Mouse (Mus musculus): ENCODE measurements around the gene Piezo1. TPM values are rescaled to one million over a fixed set of nuclear protein-coding genes. Genes with fewer than 3 reads are reported as not detected.

The Piezo1 gene
- polyA plus RNA-seq, 1 experiment from 2014 or later, result 3.2 TPM

- H3K36me3 ChIP-seq, result no peaks in the 10 kb centered on the region
- H3K9me3 ChIP-seq, result no peaks in the 10 kb centered on the region
- no peak overlapping the region for H3K4me2 ChIP-seq
- H3K4me3 ChIP-seq, result no peak overlapping the region
- H3K27me3 ChIP-seq, result peaks cover 3% of the 10 kb centered on the region; the same call in 1 of the 2 replicates
- WGBS, result 89% methylated on average over 8 of the region's 8 CpGs
- no peak overlapping the region for H3K9ac ChIP-seq
- ATAC-seq (ENCODE audit: low read depth), result no peak
- no peak overlapping the region for H3K27ac ChIP-seq (replicated peaks)
- 0 out of 2 replicates have a peak, but pooled peaks cover 1% of the 10 kb centered on the region for H3K4me1 ChIP-seq (replicated peaks)
Observed at GRCm38 (mm10) chr8:122531312-122531711, 19.8 kb downstream of the Piezo1 start.

- Histone ChIP-seq H3K4me3 (no peak overlapping the region), H3K4me2 (no peak overlapping the region)
Observed at GRCm38 (mm10) chr8:122529159-122529558, 22.0 kb downstream of the Piezo1 start.

GRCm38 (mm10) chr8:122527937-122528336, 23.2 kb downstream of the Piezo1 start:
- H3K27ac ChIP-seq (replicated peaks), result no peak overlapping the region
- H3K36me3 ChIP-seq, result no peaks in the 10 kb centered on the region
- no peak overlapping the region for H3K9ac ChIP-seq
- 97% methylated on average over 3 of the region's 3 CpGs for WGBS
- H3K4me3 ChIP-seq, result no peak overlapping the region
- H3K9me3 ChIP-seq, result no peaks in the 10 kb centered on the region
- H3K4me1 ChIP-seq (replicated peaks), result peaks cover 32% of the 10 kb centered on the region
- ATAC-seq (ENCODE audit: low read depth), result no peak
- H3K27me3 ChIP-seq, result peaks cover 18% of the 10 kb centered on the region; the same call in 1 of the 2 replicates
- no peak overlapping the region for H3K4me2 ChIP-seq

More at GRCm38 (mm10) chr8:122529159-122529558, 22.0 kb downstream of the Piezo1 start:
- H3K4me1 ChIP-seq (replicated peaks), result peaks cover 20% of the 10 kb centered on the region
- 94% methylated on average over 4 of the region's 4 CpGs for WGBS
- no peaks in the 10 kb centered on the region for H3K9me3 ChIP-seq
- no peaks in the 10 kb centered on the region for H3K36me3 ChIP-seq
- peaks cover 16% of the 10 kb centered on the region; the same call in 1 of the 2 replicates for H3K27me3 ChIP-seq
- H3K9ac ChIP-seq, result no peak overlapping the region
- ATAC-seq (ENCODE audit: low read depth), result no peak
- H3K27ac ChIP-seq (replicated peaks), result no peak overlapping the region

DNA sequence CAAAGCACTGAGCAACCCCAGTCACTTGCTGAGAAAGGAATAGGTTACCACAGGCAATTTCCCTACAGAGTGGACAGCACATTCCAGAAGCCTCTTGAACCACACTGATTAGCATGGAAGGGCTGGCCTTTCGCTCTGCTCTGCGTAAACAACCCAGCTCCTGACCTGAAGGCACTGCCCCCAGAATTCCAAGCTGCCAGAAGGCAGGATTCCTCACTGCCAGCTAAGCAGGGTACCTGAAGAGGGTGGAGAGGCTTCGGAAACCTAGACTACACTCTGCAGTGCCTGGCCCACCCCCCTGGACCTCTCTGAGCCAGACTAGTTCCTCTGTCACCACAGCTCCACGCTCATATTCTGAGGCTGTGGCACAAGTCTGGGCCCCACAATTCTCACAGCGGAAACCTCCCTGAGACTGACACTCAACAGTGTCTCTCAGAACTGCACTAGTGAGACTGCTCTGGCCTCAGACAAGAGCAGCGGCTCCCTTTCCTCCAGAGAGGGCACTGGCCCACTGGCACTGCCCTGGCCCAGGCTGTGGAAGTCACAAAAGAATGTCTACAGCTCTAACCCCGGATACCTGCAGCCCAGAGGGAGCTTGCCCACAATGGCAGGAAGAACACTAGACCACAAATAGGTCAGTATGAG, 24.5 kb downstream of the Piezo1 start:
- Histone ChIP-seq H3K4me1 (replicated peaks) (peaks cover 36% of the 10 kb centered on the region), H3K27ac (replicated peaks) (no peak overlapping the region), H3K4me2 (no peak overlapping the region), H3K4me3 (no peak overlapping the region), H3K9me3 (no peaks in the 10 kb centered on the region), H3K36me3 (no peaks in the 10 kb centered on the region), H3K9ac (no peak overlapping the region), H3K27me3 (peaks cover 18% of the 10 kb centered on the region; the same call in 1 of the 2 replicates)
- 72% methylated on average over 7 of the region's 7 CpGs for WGBS
- ATAC-seq (ENCODE audit: low read depth), result no peak

DNA sequence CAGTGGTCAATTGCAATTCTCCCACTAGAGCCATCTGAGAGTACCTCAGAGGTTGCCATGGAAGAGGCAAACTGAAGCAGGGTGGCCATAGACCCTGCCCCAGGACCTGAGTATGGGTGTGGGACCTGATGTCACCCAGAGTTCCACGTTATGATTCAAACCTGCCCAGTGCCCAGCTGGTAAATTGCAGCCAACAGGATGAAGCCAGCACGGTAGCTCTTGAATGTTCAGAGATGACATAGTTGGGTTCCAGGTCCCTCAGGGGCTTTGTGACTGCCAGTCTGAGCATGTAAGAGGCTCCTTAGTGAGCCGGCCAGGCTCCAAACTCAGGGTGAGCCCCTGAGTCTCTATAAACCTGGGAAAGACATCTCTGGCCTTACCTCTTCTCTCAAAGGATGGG, 25.0 kb downstream of the Piezo1 start:
- Histone ChIP-seq H3K36me3 (no peaks in the 10 kb centered on the region), H3K27ac (replicated peaks) (no peak overlapping the region), H3K4me3 (no peak overlapping the region), H3K4me1 (replicated peaks) (peaks cover 36% of the 10 kb centered on the region), H3K9ac (no peak overlapping the region), H3K4me2 (no peak overlapping the region), H3K9me3 (no peaks in the 10 kb centered on the region), H3K27me3 (peaks cover 18% of the 10 kb centered on the region; the same call in 1 of the 2 replicates)
- WGBS, result 66% methylated on average over 3 of the region's 3 CpGs
- no peak for ATAC-seq (ENCODE audit: low read depth)

DNA sequence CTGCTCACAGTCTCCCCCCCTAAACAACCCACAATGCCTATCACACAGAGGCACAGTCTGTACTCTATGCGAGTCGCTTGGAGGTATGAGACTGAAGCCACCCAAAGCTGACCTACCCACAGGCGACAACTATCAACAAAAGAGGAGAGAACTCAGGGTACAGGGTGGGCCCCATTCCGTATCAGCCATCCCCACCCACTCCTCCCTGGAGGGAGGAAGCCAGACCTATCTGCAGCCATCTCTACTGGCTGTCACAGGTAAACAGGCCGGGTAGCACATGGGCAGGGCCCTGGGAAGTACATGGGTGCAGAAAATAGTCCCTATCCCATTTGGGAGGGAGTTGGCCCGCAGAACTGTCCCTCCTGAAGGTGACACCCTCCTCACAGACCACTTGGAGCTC, 26.1 kb downstream of the Piezo1 start:
- peaks cover 36% of the 10 kb centered on the region for H3K4me1 ChIP-seq (replicated peaks)
- H3K27me3 ChIP-seq, result peaks cover 18% of the 10 kb centered on the region; the same call in 1 of the 2 replicates
- H3K9me3 ChIP-seq, result no peaks in the 10 kb centered on the region
- H3K4me3 ChIP-seq, result no peak overlapping the region
- no peak overlapping the region for H3K4me2 ChIP-seq
- no peak overlapping the region for H3K27ac ChIP-seq (replicated peaks)
- ATAC-seq (ENCODE audit: low read depth), result no peak
- no peaks in the 10 kb centered on the region for H3K36me3 ChIP-seq
- no peak overlapping the region for H3K9ac ChIP-seq
- 80% methylated on average over 6 of the region's 6 CpGs for WGBS

DNA sequence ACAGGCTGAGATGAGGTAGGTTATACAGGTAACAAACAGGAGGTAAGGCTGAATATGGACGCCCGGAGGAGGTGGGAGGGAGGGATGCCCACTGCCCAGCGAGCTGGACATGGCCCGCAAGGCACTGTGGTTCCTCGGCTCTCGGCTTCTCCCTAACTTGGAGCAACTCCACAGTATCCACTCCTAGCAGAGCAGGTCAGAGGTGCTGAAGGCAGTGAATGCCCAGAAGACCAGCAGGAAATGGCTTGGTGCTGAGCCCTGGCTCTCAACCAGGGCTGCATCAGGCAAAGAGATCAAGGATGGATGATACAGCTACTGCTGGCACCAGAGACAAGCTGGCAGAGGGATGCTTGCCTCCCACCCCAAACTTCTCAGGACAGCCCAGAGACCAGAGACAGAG, 26.6 kb downstream of the Piezo1 start:
- Histone ChIP-seq H3K9me3 (no peaks in the 10 kb centered on the region), H3K27ac (replicated peaks) (peak overlapping the region; percentile 74; the same call in 1 of the 2 replicates), H3K36me3 (no peaks in the 10 kb centered on the region), H3K4me2 (peak overlapping the region; percentile 41), H3K9ac (no peak overlapping the region), H3K27me3 (peaks cover 18% of the 10 kb centered on the region; the same call in 1 of the 2 replicates), H3K4me3 (no peak overlapping the region), H3K4me1 (replicated peaks) (peaks cover 36% of the 10 kb centered on the region)
- 80% methylated on average over 6 of the region's 6 CpGs for WGBS
- ATAC-seq (ENCODE audit: low read depth), result no peak

GRCm38 (mm10) chr8:122523652-122524360, 27.3 kb downstream of the Piezo1 start:
- Histone ChIP-seq H3K36me3 (no peaks in the 10 kb centered on the region), H3K4me1 (replicated peaks) (peaks cover 37% of the 10 kb centered on the region), H3K9ac (peak overlapping the region; percentile 41; the same call in 1 of the 2 replicates), H3K4me3 (no peak overlapping the region), H3K4me2 (peak overlapping the region; percentile 41), H3K27ac (replicated peaks) (peak overlapping the region; percentile 74), H3K9me3 (no peaks in the 10 kb centered on the region), H3K27me3 (peaks cover 18% of the 10 kb centered on the region; the same call in 1 of the 2 replicates)
- ATAC-seq (ENCODE audit: low read depth), result peak; percentile 82
- WGBS, result 11% methylated on average over 23 of the region's 23 CpGs

GRCm38 (mm10) chr8:122522796-122523651, 28.1 kb downstream of the Piezo1 start:
- Histone ChIP-seq H3K36me3 (no peaks in the 10 kb centered on the region), H3K9me3 (no peaks in the 10 kb centered on the region), H3K4me2 (peak overlapping the region; percentile 41), H3K4me1 (replicated peaks) (peaks cover 45% of the 10 kb centered on the region), H3K9ac (peak overlapping the region; percentile 41; the same call in 1 of the 2 replicates), H3K27ac (replicated peaks) (peak overlapping the region; percentile 74), H3K27me3 (peaks cover 18% of the 10 kb centered on the region; the same call in 1 of the 2 replicates), H3K4me3 (no peak overlapping the region)
- ATAC-seq (ENCODE audit: low read depth), result peak; percentile 20; the same call in 1 of the 2 replicates
- WGBS, result 51% methylated on average over 14 of the region's 14 CpGs

GRCm38 (mm10) chr8:122520611-122521010, 30.5 kb downstream of the Piezo1 start:
- Histone ChIP-seq H3K36me3 (no peaks in the 10 kb centered on the region), H3K4me2 (no peak overlapping the region), H3K27ac (replicated peaks) (0 out of 2 replicates have a peak overlapping the region, but pooled peaks have one; percentile 23), H3K9ac (no peak overlapping the region), H3K27me3 (0 out of 2 replicates have a peak, but pooled peaks cover 12% of the 10 kb centered on the region), H3K9me3 (no peaks in the 10 kb centered on the region), H3K4me1 (replicated peaks) (peaks cover 47% of the 10 kb centered on the region), H3K4me3 (no peak overlapping the region)
- 70% methylated on average over 11 of the region's 11 CpGs for WGBS
- ATAC-seq (ENCODE audit: low read depth), result no peak

- H3K9ac ChIP-seq, result no peak overlapping the region
- H3K27me3 ChIP-seq, result no peaks in the 10 kb centered on the region
- peak; percentile 36; the same call in 1 of the 2 replicates for ATAC-seq (ENCODE audit: low read depth)
- no peaks in the 10 kb centered on the region for H3K36me3 ChIP-seq
- no peak overlapping the region for H3K4me2 ChIP-seq
- H3K4me3 ChIP-seq, result no peak overlapping the region
- 12% methylated on average over 6 of the region's 6 CpGs for whole genome bisulfite sequencing
- H3K4me1 ChIP-seq (replicated peaks), result peaks cover 18% of the 10 kb centered on the region
- peak overlapping the region; percentile 50; the same call in 1 of the 2 replicates for H3K27ac ChIP-seq (replicated peaks)
- H3K9me3 ChIP-seq, result no peaks in the 10 kb centered on the region
Observed at GRCm38 (mm10) chr8:122517541-122518190, 33.5 kb downstream of the Piezo1 start.
